Mouse (Mus musculus): ENCODE measurements around the gene Gast.
"Not testable (repeated sequence)": the region's sequence is repeated elsewhere in the genome, so short reads cannot be mapped to it uniquely, and the experiment has no call there.

Gast gene

DNA sequence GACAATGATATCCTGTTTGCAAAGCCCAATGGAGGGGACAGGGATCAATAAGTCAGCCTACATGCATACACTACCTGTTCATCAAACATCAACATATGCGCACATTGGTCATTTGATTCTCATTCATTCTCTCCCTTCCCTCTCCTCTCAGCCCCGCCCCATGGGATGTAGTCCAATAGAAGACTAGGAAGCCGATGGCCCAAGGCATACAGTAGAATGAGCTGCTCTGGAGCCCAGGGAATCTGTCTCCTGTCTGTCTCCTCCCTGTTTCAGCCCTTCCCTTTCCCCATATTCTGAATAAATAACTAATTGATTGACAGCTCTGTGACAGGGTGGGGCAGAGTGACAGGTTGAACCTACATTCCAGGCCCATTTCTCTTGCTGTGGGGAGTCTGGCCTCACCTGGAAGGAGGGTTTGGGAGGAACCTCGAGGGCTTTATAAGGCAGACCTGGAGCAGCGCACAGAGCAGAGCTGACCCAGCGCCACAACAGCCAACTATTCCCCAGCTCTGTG lies at the start of gene Gast:
Gene Gast (plus strand): TSS at position 464 of the 514 bp plus-strand sequence.
- in situ Hi-C loops (cut with MboI; ENCODE audit: low sequenced_read_pairs): no loop called here

DNA sequence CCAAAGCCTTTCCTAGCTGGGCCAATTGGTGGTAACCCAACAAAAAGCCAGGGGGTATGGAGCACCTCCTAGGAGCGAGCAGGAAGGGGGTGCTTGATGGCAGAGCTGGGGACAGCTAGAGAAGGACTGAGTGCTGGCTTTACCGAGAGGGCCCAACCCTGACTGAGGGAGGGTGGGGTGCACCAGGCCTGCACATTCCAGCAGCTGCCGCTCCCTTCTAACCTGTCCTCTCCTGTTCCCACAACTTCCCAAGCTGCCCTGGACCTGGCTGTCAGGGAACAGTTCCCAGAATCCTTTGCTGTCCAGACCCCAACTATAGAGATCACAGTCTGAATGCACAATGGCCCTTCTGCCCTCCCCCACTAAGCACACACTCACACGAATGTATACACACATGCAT lies 49.2 kb upstream of the Gast start:
- in situ Hi-C loops (cut with MboI; ENCODE audit: low sequenced_read_pairs): loop anchor here (25.0 kb wide), 1 partner anchor 98 kb away; the partner anchor contains the start of gene Krt9

DNA sequence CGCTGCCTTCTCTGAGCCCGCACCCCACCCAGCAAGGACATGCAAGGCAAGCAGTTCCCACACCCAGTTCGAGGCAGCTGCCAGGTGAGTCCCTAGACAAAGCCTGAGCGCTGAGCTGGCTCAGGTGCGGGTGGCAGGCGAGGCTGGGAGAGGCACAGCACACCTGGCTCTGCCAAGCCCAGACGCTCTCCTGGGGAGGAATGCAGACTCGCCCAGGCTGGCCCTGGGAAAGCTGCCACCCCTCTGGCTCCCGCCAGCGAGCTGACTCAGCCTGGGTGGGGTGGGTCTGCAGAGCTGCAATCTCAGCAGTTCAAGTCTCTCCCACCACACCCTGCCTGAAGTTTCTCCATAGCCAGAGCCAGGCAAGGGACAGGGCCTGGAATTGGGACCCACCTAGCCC lies 47.2 kb upstream of the Gast start:
- in situ Hi-C loops (cut with MboI; ENCODE audit: low sequenced_read_pairs): loop anchor here (25.0 kb wide), 1 partner anchor 100 kb away; the partner anchor contains the start of gene Krt9

DNA sequence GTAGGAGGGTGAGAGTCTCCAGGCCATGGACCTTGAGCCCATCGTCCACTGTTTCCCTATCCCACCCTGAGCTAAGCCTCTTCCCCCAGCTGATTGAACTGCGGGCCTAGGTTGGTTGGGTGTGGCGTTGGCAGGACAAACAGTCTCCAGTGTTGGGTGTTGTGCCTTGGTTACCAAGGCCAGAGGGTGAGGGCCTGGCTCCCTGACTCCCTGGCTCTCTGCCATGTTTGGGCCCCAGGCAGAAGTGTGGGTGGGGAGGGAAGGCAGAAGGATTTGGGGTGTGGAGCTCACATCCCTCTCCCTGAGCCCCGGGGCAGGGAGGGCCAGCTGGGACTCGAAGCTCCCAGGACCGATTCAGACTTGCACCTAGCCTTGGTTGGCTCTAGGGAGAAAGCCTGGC lies 45.3 kb upstream of the Gast start:
- in situ Hi-C loops (cut with MboI; ENCODE audit: low sequenced_read_pairs): loop anchor here (25.0 kb wide), 1 partner anchor 102 kb away; the partner anchor contains the start of gene Krt9

DNA sequence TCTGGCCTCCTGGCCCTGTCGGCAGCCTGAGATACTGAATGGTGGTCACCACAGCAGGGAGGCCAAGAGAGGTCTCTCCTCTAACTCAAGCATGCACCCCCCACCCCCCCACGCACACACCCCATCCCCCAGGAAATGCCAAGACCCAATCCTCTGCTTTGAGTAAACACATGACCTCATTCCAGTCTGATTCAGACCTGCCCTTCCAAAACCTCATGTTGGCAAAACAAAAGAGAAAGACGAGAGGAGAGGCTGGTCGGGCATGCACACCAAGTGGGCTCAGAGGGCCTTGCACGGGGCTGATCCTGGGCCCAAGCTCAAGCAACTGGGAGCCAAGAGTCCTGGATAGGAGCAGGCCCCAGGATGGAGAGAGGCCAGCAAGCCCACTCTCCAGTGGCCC lies 44.0 kb upstream of the Gast start:
- in situ Hi-C loops (cut with MboI; ENCODE audit: low sequenced_read_pairs): loop anchor here (10.0 to 25.0 kb wide), 2 partner anchors 103 to 825 kb away; partner anchors contain the start of gene Krt9

- in situ Hi-C loops (cut with MboI; ENCODE audit: low sequenced_read_pairs): loop anchor here (10.0 to 25.0 kb wide), 2 partner anchors 106 to 828 kb away; partner anchors contain the start of gene Krt9
Observed at GRCm38 (mm10) chr11:100292884-100293283, 41.3 kb upstream of the Gast start.

GRCm38 (mm10) chr11:100295308-100295707 lies 38.9 kb upstream of the Gast start:
- in situ Hi-C loops (cut with MboI; ENCODE audit: low sequenced_read_pairs): loop anchor here (10.0 to 25.0 kb wide), 2 partner anchors 108 to 831 kb away; partner anchors contain the start of gene Krt9

- in situ Hi-C loops (cut with MboI; ENCODE audit: low sequenced_read_pairs): loop anchor here (10.0 to 25.0 kb wide), 2 partner anchors 110 to 833 kb away; partner anchors contain the start of gene Krt9
Observed at GRCm38 (mm10) chr11:100297801-100298200, 36.4 kb upstream of the Gast start.

- in situ Hi-C loops (cut with MboI; ENCODE audit: low sequenced_read_pairs): loop anchor here (10.0 to 25.0 kb wide), 2 partner anchors 111 to 834 kb away; partner anchors contain the start of gene Krt9
Observed at GRCm38 (mm10) chr11:100298274-100299036, 35.8 kb upstream of the Gast start.

GRCm38 (mm10) chr11:100300293-100300692 lies 33.9 kb upstream of the Gast start:
- in situ Hi-C loops (cut with MboI; ENCODE audit: low sequenced_read_pairs): no loop called here

- in situ Hi-C loops (cut with MboI; ENCODE audit: low sequenced_read_pairs): no loop called here
Observed at GRCm38 (mm10) chr11:100301292-100301691, 32.9 kb upstream of the Gast start.

GRCm38 (mm10) chr11:100307900-100308299 lies 26.3 kb upstream of the Gast start:
- in situ Hi-C loops (cut with MboI; ENCODE audit: low sequenced_read_pairs): no loop called here

- in situ Hi-C loops (cut with MboI; ENCODE audit: low sequenced_read_pairs): not testable (repeated sequence)
Observed at GRCm38 (mm10) chr11:100308672-100309071, 25.5 kb upstream of the Gast start.

- in situ Hi-C loops (cut with MboI; ENCODE audit: low sequenced_read_pairs): no loop called here
Observed at GRCm38 (mm10) chr11:100311656-100312055, 22.6 kb upstream of the Gast start.

DNA sequence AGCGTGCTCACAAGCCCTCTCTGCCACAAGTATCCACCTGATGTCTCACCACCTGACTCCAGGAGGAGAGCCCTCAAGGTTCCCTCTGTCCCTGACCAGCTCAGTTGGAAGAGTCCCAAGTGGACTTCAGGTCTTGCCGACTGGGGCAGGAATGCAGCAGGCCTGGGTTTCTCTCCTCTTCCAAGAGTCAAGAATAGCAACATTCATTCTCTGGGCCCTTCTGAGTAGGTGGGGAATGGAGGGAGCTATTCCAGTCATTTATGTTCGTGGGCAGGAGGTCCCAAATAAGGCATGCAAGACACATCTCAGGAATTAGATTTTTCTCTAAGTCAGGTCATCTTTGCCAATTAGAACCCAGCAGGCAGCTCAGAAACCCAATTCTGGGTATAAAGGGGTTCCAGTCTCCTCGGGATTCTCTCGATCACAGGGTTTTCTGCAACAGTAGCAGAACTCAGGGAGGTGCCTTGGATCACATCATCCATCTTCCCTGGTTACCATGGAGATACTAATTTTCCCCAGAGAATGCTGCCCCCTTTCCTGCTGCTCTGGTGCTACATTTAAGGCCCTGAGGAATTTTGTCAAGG lies 22.0 kb upstream of the Gast start:
- in situ Hi-C loops (cut with MboI; ENCODE audit: low sequenced_read_pairs): no loop called here

GRCm38 (mm10) chr11:100313424-100313823 lies 20.8 kb upstream of the Gast start:
- in situ Hi-C loops (cut with MboI; ENCODE audit: low sequenced_read_pairs): no loop called here

GRCm38 (mm10) chr11:100315439-100315838 lies 18.8 kb upstream of the Gast start:
- in situ Hi-C loops (cut with MboI; ENCODE audit: low sequenced_read_pairs): no loop called here

GRCm38 (mm10) chr11:100317826-100318380 lies 16.3 kb upstream of the Gast start:
- in situ Hi-C loops (cut with MboI; ENCODE audit: low sequenced_read_pairs): no loop called here

DNA sequence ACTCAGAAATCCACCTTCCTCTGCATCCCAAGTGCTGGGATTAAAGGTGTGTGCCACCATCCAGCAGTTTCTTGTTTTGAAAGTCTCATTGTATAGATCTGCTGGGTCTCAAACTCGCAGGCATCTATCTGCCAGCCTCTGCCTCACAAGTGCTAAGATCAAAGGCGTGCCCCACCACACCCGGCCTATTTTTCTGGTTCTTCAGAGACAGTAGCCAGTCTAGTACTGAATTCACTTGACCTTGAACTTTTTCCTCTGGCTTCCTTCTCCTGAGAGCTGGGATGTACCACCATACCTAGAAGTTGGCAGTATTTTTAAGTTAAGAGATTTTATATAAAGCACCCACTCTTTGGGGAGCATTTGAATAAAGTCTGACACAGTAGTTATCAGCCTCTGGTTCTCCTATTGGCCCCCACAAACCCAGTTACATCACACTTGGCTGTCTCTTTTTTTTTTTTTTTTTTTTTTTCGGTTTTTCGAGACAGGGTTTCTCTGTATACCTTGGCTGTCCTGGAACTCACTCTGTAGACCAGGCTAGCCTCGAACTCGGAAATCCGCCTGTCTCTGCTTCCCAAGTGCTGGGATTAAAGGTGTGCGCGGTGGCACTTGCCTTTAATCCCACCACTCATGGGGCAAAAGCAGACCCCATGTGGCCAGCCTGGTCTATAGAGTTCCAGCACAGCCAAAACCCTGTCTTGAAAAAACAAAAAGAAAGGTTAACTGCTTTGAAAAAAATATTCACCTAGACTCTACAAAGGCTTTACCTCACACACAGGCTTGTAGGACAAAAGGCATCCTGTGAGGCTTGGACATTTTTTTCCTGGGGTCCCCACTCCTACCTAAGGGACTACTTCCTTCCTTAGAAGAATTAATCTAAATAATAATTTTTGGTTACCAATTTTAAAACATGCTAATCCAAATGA lies 15.4 kb upstream of the Gast start:
- in situ Hi-C loops (cut with MboI; ENCODE audit: low sequenced_read_pairs): no loop called here

DNA sequence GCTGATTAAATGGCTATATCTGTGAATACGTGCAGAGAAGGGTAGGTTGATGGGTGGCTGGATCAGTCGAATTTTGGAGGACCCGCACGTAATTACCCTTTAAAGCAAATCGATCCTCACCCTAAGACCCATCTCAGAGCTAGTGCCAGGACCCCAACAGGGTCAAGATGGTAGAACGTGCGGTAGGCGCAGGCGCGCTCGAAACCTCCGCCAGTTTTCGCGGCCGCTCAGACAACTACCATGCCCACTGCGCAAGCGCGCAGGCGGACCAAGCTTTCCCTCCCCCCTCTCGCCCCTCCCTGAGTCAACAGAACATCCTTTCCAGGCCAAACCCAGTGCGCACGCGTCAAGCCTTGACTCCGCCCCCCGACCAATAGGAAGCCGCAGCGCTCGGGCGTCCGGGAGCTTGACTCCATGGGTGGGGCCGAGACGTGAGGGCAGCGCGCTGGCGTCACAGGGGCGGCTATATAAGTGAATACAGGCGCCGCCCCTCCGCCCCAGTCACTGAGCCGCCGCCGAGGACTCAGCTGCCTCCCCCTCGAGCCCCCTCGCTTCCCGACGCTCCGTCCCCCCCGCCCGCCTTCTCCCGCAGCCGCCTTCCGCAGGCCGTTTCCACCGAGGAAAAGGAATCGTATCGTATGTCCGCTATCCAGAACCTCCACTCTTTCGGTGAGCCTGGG lies 14.6 kb upstream of the Gast start, which contains the start of gene Eif1:
Gene Eif1 (plus strand): TSS at position 394 of the 680 bp plus-strand sequence.
- in situ Hi-C loops (cut with MboI; ENCODE audit: low sequenced_read_pairs): no loop called here

Measured in CH12F3 (cell line).